Mouse (Mus musculus): Measurements from ENCODE around the gene Sycp3. TPM values are rescaled to one million over a fixed set of nuclear protein-coding genes. Genes with fewer than 3 reads are reported as not detected.

The Sycp3 gene
- polyA plus RNA-seq (2012; fragmentation: generic; extraction: Trizol), result not detected

GRCm38 (mm10) chr10:88459502-88459992 is at the start of gene Sycp3:
Sycp3 (plus strand) TSS chr10:88459569.

GRCm38 (mm10) chr10:88503421-88504314 is 44.3 kb downstream of the Sycp3 start, which contains the start of gene Chpt1:
Chpt1 (minus strand) TSS chr10:88504073.

Other genes starting within 250 kb of the Sycp3 start
- gene Dram1, start 80.5 kb upstream of the Sycp3 start, polyA plus RNA-seq (2012; fragmentation: generic; extraction: Trizol), result 1 to 10 TPM in 1 of 2 experiments, under 1 TPM in 1; 0.35 to 5.0 TPM
- 1 to 10 TPM; 1.5 to 8.8 TPM for gene Gnptab, start 80.4 kb upstream of the Sycp3 start, polyA plus RNA-seq (2012; fragmentation: generic; extraction: Trizol)
- 10 to 100 TPM in 1 of 2 experiments, 1 to 10 TPM in 1; 3.5 to 10.1 TPM for gene Chpt1, start 44.5 kb downstream of the Sycp3 start, polyA plus RNA-seq (2012; fragmentation: generic; extraction: Trizol)
- not detected for gene Mybpc1, start 145.6 kb downstream of the Sycp3 start, polyA plus RNA-seq (2012; fragmentation: generic; extraction: Trizol)
- gene Spic, start 225.4 kb downstream of the Sycp3 start, polyA plus RNA-seq (2012; fragmentation: generic; extraction: Trizol), result not detected

All from C3H10T1/2 (cell line).